Comparison of ENCODE assay signal across 8 mouse cellular contexts in the genomic region with DNA sequence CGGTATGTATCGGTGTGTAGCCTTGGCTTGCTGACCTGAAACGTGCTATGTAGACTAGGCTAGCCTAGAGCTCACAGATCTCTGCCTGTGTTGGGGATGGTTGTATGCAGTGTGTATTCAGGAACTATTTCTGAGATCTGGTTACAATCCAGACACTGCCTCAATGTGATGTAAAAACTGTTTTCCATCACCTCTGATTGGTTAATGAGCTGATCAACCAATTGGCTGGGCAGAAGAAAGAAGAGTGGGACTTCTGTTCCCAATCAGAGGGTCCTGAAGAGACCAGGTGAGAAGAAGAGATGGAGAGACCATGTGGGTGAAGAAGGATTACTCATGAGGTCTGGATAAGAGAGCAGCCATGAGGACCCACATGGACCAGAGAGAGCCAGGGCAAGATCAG. TPM values are rescaled to one million over a fixed set of nuclear protein-coding genes. Genes with fewer than 3 reads are reported as not detected.
DNase-seq lines count a peak whose midpoint lies in the region; ATAC-seq and TF ChIP-seq lines count a peak whose summit lies in the region.

No protein-coding gene starts in this region.

- no peak for DNase-seq in kidney, postnatal 0 days (ENCODE audit: low spot score)
- DNase-seq in kidney, postnatal 36 days: no peak
- no peak for DNase-seq in adrenal gland, postnatal 25 days
- no peak for DNase-seq in frontal cortex, postnatal 14 days (ENCODE audit: low spot score in 2 of 2)
- DNase-seq in layer of hippocampus, postnatal 10 days (ENCODE audit: low spot score in 2 of 2): no peak

- H3K36me3 ChIP-seq in kidney, postnatal 0 days (ENCODE audit: insufficient read depth, low read length): peaks cover 8% of the 10 kb centered on the region; the same call in 1 of the 2 replicates
- peaks cover 34% of the 10 kb centered on the region for H3K36me3 ChIP-seq in embryonic facial prominence, embryonic 12.5 days
- peaks cover 9% of the 10 kb centered on the region for H3K36me3 ChIP-seq in intestine, embryonic 15.5 days
- peaks cover 27% of the 10 kb centered on the region for H3K36me3 ChIP-seq in neural tube, embryonic 12.5 days

- peak overlapping the region; percentile 94 for H3K4me3 ChIP-seq in kidney, postnatal 0 days (replicated peaks; ENCODE audit: low read depth, low read length)
- peak overlapping the region; percentile 75 for H3K4me3 ChIP-seq in embryonic facial prominence, embryonic 12.5 days
- peak overlapping the region; percentile 81 for H3K4me3 ChIP-seq in intestine, embryonic 15.5 days (replicated peaks)
- peak overlapping the region; percentile 77 for H3K4me3 ChIP-seq in neural tube, embryonic 12.5 days

- H3K27ac ChIP-seq in kidney, postnatal 0 days: no peak overlapping the region
- no peak overlapping the region for H3K27ac ChIP-seq in embryonic facial prominence, embryonic 12.5 days
- H3K27ac ChIP-seq in intestine, embryonic 15.5 days: no peak overlapping the region; the same call in 1 of the 2 replicates
- no peak overlapping the region for H3K27ac ChIP-seq in neural tube, embryonic 12.5 days

- ATAC-seq in kidney, postnatal 0 days (replicated peaks; ENCODE audit: low FRiP score, low read depth): no peak
- ATAC-seq in embryonic facial prominence, embryonic 12.5 days (ENCODE audit: insufficient number of reproducible peaks, insufficient read depth, low FRiP score, low TSS enrichment): no peak
- ATAC-seq in intestine, embryonic 15.5 days: no peak
- ATAC-seq in neural tube, embryonic 12.5 days (ENCODE audit: low FRiP score, low read depth): no peak

- TF ChIP-seq CTCF in kidney, postnatal 0 days (IDR thresholded peaks at IDR 0.05; ENCODE audit: low read depth): no peak

- H3K27me3 ChIP-seq in kidney, postnatal 0 days (ENCODE audit: insufficient read depth, low read length): no peaks in the 10 kb centered on the region
- no peaks in the 10 kb centered on the region for H3K27me3 ChIP-seq in embryonic facial prominence, embryonic 12.5 days
- no peaks in the 10 kb centered on the region for H3K27me3 ChIP-seq in intestine, embryonic 15.5 days (replicated peaks)
- no peaks in the 10 kb centered on the region for H3K27me3 ChIP-seq in neural tube, embryonic 12.5 days (replicated peaks)

- H3K4me1 ChIP-seq in kidney, postnatal 0 days (replicated peaks; ENCODE audit: insufficient read depth, low read length): no peaks in the 10 kb centered on the region
- peaks cover 12% of the 10 kb centered on the region for H3K4me1 ChIP-seq in embryonic facial prominence, embryonic 12.5 days
- peaks cover 16% of the 10 kb centered on the region for H3K4me1 ChIP-seq in intestine, embryonic 15.5 days (replicated peaks)
- H3K4me1 ChIP-seq in neural tube, embryonic 12.5 days: peaks cover 11% of the 10 kb centered on the region

- peak overlapping the region; percentile 72 for H3K4me2 ChIP-seq in kidney, postnatal 0 days (ENCODE audit: low read length)
- peak overlapping the region; percentile 63 for H3K4me2 ChIP-seq in embryonic facial prominence, embryonic 12.5 days (replicated peaks)
- peak overlapping the region; percentile 67 for H3K4me2 ChIP-seq in intestine, embryonic 15.5 days (replicated peaks)
- H3K4me2 ChIP-seq in neural tube, embryonic 12.5 days (replicated peaks): peak overlapping the region; percentile 79

- peak overlapping the region; percentile 75 for H3K9ac ChIP-seq in kidney, postnatal 0 days (ENCODE audit: low read depth, low read length)
- peak overlapping the region; percentile 72 for H3K9ac ChIP-seq in embryonic facial prominence, embryonic 12.5 days
- peak overlapping the region; percentile 82 for H3K9ac ChIP-seq in intestine, embryonic 15.5 days
- H3K9ac ChIP-seq in neural tube, embryonic 12.5 days: peak overlapping the region; percentile 72

- WGBS in kidney, postnatal 0 days: 5% methylated on average over 3 of the region's 3 CpGs
- WGBS in embryonic facial prominence, embryonic 12.5 days: 3% methylated on average over 3 of the region's 3 CpGs
- WGBS in intestine, embryonic 15.5 days: 6% methylated on average over 3 of the region's 3 CpGs
- WGBS in neural tube, embryonic 12.5 days: 16% methylated on average over 3 of the region's 3 CpGs

- H3K9me3 ChIP-seq in kidney, postnatal 0 days (replicated peaks; ENCODE audit: low read length): no peaks in the 10 kb centered on the region
- no peaks in the 10 kb centered on the region for H3K9me3 ChIP-seq in embryonic facial prominence, embryonic 12.5 days
- no peaks in the 10 kb centered on the region for H3K9me3 ChIP-seq in intestine, embryonic 15.5 days
- no peaks in the 10 kb centered on the region for H3K9me3 ChIP-seq in neural tube, embryonic 12.5 days

RNA-seq across cellular contexts. Expression of gene Cenpa, which starts 1.1 kb away (rescaled TPM):
- polyA plus RNA-seq in kidney, postnatal 0 days (2015; fragmentation: Nextera tagmentation; extraction: Ambion mirVana): 171 and 175 TPM in 2 replicates
- polyA plus RNA-seq in embryonic facial prominence, embryonic 12.5 days (2016; fragmentation: Nextera tagmentation; extraction: Ambion mirVana): 349 and 350 TPM in 2 replicates
- polyA plus RNA-seq in intestine, embryonic 15.5 days (2015; fragmentation: Nextera tagmentation; extraction: Ambion mirVana): 216 and 224 TPM in 2 replicates
- polyA plus RNA-seq in neural tube, embryonic 12.5 days (2016; fragmentation: Nextera tagmentation; extraction: Ambion mirVana): 210 and 233 TPM in 2 replicates
- total RNA-seq in adrenal gland, postnatal 25 days (2021): 15.1 and 19.2 TPM in 2 replicates
- total RNA-seq in layer of hippocampus, postnatal 10 days (2021): 10 to 100 TPM in 1 of 2 experiments, 1 to 10 TPM in 1; 9.3 to 10.4 TPM

RNA-seq across cellular contexts. Expression of gene Slc35f6, which starts 20.0 kb away (rescaled TPM):
- polyA plus RNA-seq in kidney, postnatal 0 days (2015; fragmentation: Nextera tagmentation; extraction: Ambion mirVana): 24.8 and 26.7 TPM in 2 replicates
- 24.4 and 24.7 TPM in 2 replicates for polyA plus RNA-seq in embryonic facial prominence, embryonic 12.5 days (2016; fragmentation: Nextera tagmentation; extraction: Ambion mirVana)
- 36.8 and 40.4 TPM in 2 replicates for polyA plus RNA-seq in intestine, embryonic 15.5 days (2015; fragmentation: Nextera tagmentation; extraction: Ambion mirVana)
- polyA plus RNA-seq in neural tube, embryonic 12.5 days (2016; fragmentation: Nextera tagmentation; extraction: Ambion mirVana): 25.5 and 25.8 TPM in 2 replicates
- total RNA-seq in adrenal gland, postnatal 25 days (2021): 51.4 and 52.6 TPM in 2 replicates
- total RNA-seq in layer of hippocampus, postnatal 10 days (2021): 10 to 100 TPM; 29.0 TPM

RNA-seq across cellular contexts. Expression of gene Dpysl5, which starts 43.7 kb away (rescaled TPM):
- 1.7 and 2.1 TPM in 2 replicates for polyA plus RNA-seq in kidney, postnatal 0 days (2015; fragmentation: Nextera tagmentation; extraction: Ambion mirVana)
- 16.3 and 18.2 TPM in 2 replicates for polyA plus RNA-seq in embryonic facial prominence, embryonic 12.5 days (2016; fragmentation: Nextera tagmentation; extraction: Ambion mirVana)
- 6.6 and 7.1 TPM in 2 replicates for polyA plus RNA-seq in intestine, embryonic 15.5 days (2015; fragmentation: Nextera tagmentation; extraction: Ambion mirVana)
- 138 and 150 TPM in 2 replicates for polyA plus RNA-seq in neural tube, embryonic 12.5 days (2016; fragmentation: Nextera tagmentation; extraction: Ambion mirVana)
- 0.57 and 1.3 TPM in 2 replicates for total RNA-seq in adrenal gland, postnatal 25 days (2021)
- 100 to 1,000 TPM; 321 to 327 TPM for total RNA-seq in layer of hippocampus, postnatal 10 days (2021)
